Mouse (Mus musculus): ENCODE results near the gene Pank4. TPM values are rescaled to one million over a fixed set of nuclear protein-coding genes. Genes with fewer than 3 reads are reported as not detected.

Gene Pank4
- polyA plus RNA-seq, 2 experiments from 2014 or later = 40.8 to 61.1 TPM

GRCm38 (mm10) chr4:154972546-154972945 lies 8.6 kb downstream of the Pank4 start:
- ATAC-seq = no peak

GRCm38 (mm10) chr4:154974163-154974611 lies 10.3 kb downstream of the Pank4 start:
- ATAC-seq = no peak

DNA sequence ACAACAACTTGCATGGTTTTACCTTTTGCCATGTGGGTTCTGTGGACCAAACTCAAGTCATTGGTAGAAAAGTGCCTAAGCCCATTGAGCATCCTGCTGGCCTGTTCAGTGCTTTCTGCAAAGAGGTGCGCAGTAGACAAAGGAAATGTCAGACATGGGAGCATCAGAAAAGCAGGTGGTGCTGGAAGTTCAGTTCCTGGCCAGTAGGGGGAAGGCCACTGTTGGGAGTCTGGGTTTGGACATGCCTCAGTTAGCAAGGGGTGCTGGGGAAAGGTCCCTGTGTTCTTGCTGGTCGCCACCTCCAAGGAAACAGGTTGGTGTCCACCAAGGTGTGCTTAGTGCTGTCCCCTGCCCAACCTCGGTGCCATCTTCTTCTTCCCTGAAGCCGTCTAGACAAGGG lies 16.2 kb downstream of the Pank4 start:
- peak; percentile 41 for ATAC-seq

DNA sequence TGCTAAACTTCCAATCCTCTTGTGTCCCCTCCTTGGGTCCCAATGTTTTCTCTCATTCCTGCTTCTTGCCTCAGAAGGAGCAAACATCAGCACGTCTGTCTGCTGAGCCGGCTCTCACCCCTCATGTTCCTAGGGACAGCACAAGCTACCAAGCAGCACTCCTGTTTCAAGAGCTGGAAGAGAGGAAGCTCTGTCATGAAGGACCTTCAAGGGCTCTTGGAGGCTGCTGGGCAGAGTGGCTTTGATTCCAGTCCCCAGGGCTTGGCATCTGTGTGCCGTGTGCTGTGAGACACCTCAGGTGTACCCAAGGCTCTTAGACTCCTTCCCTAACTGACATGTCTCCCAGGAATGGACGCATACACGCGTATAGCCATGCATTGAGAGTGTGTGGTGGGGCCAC lies 17.2 kb downstream of the Pank4 start:
- no peak for ATAC-seq

GRCm38 (mm10) chr4:154981530-154981929 lies 17.6 kb downstream of the Pank4 start:
- peak; percentile 74 for ATAC-seq

DNA sequence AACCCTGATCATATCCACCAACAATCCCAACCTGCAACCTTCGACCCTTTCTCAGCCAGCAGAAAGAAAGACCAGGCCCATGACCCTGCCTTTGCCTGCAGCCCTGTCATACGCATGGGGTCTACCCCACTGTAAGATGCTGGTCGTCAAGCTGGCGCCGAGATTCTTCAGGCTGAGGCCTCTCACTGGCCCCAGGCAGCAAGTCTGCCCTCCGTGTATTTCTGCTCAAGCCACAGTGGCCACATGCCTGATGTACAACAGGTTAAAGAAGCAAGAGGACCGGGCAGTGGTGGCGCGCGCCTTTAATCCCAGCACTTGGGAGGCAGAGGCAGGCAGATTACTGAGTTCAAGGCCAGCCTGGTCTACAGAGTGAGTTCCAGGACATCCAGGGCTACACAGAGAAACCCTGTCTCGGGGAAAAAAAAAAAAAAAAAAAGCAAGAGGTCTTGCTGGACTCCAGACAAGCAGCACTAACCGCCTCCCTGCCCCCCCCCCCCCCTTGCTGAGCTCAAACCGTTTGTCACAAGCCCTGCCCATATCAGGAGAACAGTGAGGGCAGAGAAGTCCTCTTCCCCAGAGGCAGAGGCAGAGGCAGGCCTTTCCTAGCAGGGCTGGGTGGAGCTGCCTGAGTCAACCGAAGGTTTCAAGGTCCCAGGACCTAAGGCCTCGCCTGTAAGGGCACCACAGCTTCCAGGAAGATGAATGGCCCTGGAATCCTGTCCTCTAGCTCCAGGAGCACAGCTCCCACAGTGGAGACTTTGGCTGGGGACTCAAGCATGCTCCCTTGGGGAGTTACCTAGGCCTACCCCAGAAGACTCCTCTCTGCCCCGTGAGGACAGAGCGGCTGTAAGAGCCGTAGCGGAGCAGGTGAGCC lies 18.6 kb downstream of the Pank4 start:
- no peak for ATAC-seq

GRCm38 (mm10) chr4:154983767-154984166 lies 19.8 kb downstream of the Pank4 start:
- ATAC-seq = no peak

- no peak for ATAC-seq
Observed at GRCm38 (mm10) chr4:154985151-154985777, 21.3 kb downstream of the Pank4 start.

GRCm38 (mm10) chr4:154986096-154986495 lies 22.2 kb downstream of the Pank4 start:
- ATAC-seq = no peak

- ATAC-seq = no peak
Observed at GRCm38 (mm10) chr4:154986750-154987149, 22.8 kb downstream of the Pank4 start.

DNA sequence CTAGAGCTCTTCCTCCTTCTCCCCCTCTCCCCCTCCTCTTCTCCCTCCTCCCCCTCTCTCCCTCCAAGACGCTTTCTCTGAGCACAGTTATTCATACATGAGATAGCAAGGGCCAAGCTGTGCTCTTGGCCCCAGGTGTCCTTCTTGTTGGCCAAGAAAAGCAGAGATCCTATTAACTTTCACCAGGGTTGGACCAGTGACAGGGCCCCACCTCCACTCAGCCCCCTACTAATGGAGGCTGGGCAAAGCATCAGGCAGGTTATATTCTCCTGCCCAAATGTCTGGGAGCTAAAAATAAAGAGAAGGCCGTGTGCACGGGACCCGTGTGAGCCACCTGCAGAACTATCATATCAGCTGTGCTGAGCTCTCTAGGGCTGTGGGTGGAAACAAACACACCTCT lies 31.0 kb downstream of the Pank4 start:
- ATAC-seq = no peak

DNA sequence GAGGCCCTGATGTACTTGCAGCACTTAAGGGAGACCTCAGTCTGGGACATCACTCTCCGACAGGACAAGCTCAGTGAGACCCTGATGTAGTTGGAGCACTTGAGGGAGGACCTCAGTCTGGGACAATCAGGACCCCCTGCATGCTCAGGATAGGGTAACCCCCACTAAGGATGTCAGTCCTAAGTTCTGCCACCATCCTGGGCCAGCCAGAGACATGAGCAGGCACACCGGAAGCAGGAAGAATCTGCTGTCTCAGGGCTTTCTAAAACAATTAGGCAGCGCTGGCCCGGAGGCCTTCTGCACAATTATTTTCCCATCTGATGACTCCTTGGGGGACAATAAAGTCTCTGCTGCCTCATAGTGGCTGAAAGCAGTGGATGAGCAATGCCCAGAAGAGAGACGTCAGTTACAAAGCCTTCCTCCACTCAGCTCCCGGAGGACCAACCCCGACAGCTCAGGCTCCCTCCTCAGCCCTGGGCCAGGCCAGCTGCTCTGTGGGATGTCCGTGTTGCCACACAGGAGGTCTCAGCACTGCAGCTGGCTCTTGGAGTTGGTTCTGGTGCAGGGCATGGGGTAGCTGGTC lies 32.7 kb downstream of the Pank4 start:
- no peak for ATAC-seq

GRCm38 (mm10) chr4:154999379-154999778 lies 35.5 kb downstream of the Pank4 start:
- no peak for ATAC-seq

DNA sequence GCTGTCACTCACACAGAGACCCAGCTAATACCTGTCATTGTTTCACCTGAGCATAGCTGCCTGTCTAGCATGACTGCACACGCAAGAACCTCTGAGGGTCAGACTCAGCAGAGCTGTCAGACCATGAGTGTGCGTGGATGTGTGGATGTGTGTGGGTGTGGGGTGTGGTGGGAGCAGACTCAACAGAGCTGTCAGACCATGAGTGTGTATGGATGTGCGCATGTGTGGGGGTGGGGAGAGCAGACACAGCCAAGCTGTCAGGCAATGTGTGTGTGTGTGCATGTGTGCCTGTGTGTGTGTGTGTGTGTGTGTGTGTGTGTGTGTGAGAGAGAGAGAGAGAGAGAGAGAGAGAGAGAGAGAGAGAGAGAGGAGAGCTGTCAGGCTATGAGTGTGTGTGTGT lies 41.4 kb downstream of the Pank4 start:
- ATAC-seq = no peak

DNA sequence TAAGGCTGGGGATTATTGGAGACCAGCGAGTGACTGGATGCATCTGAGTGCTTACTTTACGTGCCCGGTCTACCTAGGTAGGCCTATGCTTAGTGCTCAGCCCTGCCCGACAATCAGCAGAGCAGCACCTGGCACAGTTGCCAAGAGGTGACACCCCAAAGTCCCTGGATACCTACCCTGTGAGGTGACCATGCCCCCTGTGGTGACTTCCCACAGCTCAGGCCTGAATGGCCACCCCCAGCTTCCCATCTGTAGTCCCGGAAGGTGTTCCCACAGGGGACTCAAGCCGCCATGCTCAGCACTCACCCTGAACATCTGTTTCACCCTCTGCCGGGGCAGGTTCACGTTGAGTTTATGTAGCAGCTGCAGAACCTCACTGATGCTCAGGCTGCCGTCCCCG lies 42.4 kb downstream of the Pank4 start:
- ATAC-seq = no peak

- ATAC-seq = no peak
Observed at GRCm38 (mm10) chr4:155007641-155008040, 43.7 kb downstream of the Pank4 start.

GRCm38 (mm10) chr4:155008075-155008474 lies 44.2 kb downstream of the Pank4 start:
- ATAC-seq = no peak

- ATAC-seq = no peak
Observed at GRCm38 (mm10) chr4:155009216-155009615, 45.3 kb downstream of the Pank4 start.

GRCm38 (mm10) chr4:155010870-155011269 lies 46.9 kb downstream of the Pank4 start:
- no peak for ATAC-seq

DNA sequence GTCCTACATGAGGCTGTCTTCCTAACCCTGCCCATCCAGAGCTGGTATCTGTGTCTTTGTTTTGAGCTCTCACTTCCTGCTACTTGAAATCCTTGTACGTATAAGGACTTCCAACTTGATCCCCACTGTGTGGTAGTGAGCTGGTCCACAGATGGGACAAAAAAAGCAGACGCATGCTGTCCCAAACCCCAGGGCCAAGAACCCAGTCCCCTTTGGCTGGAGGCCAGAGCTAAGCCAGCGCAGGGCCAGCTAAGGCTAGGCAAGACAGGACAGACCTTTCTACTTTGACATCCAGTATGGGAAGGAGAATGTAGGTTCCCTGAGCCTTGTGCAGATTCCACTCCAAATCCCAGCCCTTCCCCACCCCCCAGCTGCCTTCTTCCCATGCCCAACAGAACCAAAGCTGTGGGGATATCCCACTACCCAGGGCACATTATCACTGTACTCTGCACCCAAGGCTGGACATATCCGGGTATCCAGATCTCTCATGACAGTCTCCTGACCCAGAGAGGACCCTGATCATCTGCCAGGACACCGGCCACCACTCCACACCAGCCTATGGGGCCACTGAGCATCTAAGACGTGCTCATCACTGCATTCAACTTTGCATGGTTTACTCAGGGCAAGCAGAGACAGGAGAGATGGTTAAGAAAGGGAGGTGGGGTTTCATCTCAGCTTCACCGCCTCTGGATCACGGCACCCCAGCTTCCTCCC lies 47.5 kb downstream of the Pank4 start:
- no peak for ATAC-seq

DNA sequence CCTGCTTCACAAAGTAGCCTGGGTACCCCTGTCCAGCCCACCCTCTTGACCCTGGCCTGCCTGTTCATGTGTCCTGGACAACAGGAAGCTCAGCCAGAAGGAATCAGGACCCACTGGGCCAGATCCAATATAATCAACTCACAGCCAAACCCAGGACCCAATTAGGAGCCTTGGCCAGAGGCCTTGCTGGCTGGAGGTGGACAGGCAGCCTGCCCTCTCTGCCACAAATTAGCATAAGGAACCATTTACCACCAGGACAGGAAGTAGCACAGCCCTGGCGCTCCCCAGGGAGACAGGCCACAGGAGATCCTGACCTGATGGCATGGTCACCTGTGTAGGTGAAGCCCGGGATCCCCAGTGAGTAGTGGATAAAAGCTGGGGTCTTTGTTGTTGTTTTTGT lies 48.2 kb downstream of the Pank4 start:
- no peak for ATAC-seq

DNA sequence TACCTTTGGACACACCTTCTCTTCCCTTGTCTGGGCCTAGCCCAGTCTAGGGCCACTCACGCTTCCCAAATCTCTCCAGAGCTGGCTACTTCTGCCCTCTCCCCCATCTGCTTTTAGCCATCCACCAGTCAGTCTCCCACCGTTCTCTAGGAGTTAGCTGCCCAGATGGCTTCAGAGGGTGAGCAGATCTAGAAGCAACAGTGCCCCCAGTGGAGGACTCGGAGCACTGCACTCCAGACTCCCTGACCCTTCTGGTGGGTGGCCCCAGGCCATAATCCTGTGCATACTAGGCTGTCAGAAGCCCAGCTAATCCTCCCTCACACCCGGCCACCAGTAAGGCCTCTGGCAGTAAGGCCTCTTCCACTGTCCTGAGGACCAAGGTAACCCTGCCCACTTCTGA lies 48.9 kb downstream of the Pank4 start:
- ATAC-seq = peak; percentile 39

DNA sequence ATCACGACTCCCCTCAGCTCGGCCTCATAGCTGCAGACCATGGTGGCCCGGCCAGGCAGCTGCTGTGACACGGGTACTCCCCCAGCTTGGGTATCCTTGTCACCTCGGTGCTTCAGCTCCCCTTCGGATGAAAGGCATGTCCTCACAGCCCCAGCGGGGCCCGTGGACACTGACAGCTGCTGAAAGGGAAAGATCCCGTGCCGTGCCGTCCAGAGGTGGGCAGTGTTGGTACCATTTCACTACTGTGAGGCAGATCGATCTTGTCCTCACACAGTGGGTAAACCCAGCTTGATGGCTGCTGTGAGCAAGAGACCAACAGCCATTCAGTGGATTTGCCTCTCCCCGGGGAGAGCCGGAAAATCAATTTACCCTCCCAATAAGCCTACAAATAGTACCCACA lies 50.3 kb downstream of the Pank4 start:
- ATAC-seq = no peak

Data from CD4-positive, CD25-positive, alpha-beta regulatory T cell, adult 4 months (primary cell).